Mouse (Mus musculus) forebrain, embryonic 15.5 days (tissue): ENCODE data around the gene Nodal. TPM values are rescaled to one million over a fixed set of nuclear protein-coding genes. Genes with fewer than 3 reads are reported as not detected.

Experiments used
- ATAC-seq: fragments of 200-750 bp; cut with Nextera tagmentation; replicated peaks from 2 replicates; pipeline ENCODE4 v1.8.0; 2017; ENCODE audit warnings: mild to moderate bottlenecking, moderate TSS enrichment, moderate library complexity
- H3K27ac ChIP-seq: fragments of 300-500 bp; sonication (generic); replicated peaks from 2 replicates; pipeline ENCODE4 v1.5.1; 2015; ENCODE audit warnings: mild to moderate bottlenecking, inconsistent platforms
- H3K27me3 ChIP-seq: fragments of 300-500 bp; sonication (generic); 2 replicates; pipeline ENCODE4 v1.6.1; 2015; ENCODE audit warnings: inconsistent platforms
- H3K36me3 ChIP-seq: fragments of 300-500 bp; sonication (generic); 2 replicates; pipeline ENCODE4 v1.6.1; 2015; ENCODE audit warnings: mild to moderate bottlenecking, inconsistent platforms
- H3K4me1 ChIP-seq: fragments of 300-500 bp; sonication (generic); 2 replicates; pipeline ENCODE4 v1.6.1; 2015; ENCODE audit warnings: inconsistent platforms
- H3K4me2 ChIP-seq: fragments of 300-500 bp; sonication (generic); replicated peaks from 2 replicates; pipeline ENCODE4 v1.6.1; 2015; ENCODE audit warnings: mild to moderate bottlenecking, inconsistent platforms
- H3K4me3 ChIP-seq: fragments of 300-500 bp; sonication (generic); 2 replicates; pipeline ENCODE4 v1.5.1; 2015; ENCODE audit warnings: mild to moderate bottlenecking, inconsistent platforms
- H3K9ac ChIP-seq: fragments of 300-500 bp; sonication (generic); replicated peaks from 2 replicates; pipeline ENCODE4 v1.6.1; 2015; ENCODE audit warnings: mild to moderate bottlenecking, inconsistent platforms
- H3K9me3 ChIP-seq: fragments of 300-500 bp; sonication (generic); 2 replicates; pipeline ENCODE4 v1.6.1; 2016; ENCODE audit warnings: inconsistent platforms
- whole genome bisulfite sequencing: fragments of 180-500 bp; shearing (Covaris S2); methylation state at CpG from one replicate; pipeline ENCODE4 v1.1.7; 2015; ENCODE audit warnings: mixed read lengths; 5-methylcytosine and 5-hydroxymethylcytosine counted together
- polyA plus RNA-seq: library from polyadenylated mRNA; unstranded; fragments of >200 nt; fragmentation: Nextera tagmentation; extraction: Ambion mirVana; gene quantifications from 2 replicates; pipeline ENCODE4 v1.2.1, GENCODE M21; 2015

The Nodal gene
- polyA plus RNA-seq, 1 experiment from 2014 or later: 0.36 TPM

DNA sequence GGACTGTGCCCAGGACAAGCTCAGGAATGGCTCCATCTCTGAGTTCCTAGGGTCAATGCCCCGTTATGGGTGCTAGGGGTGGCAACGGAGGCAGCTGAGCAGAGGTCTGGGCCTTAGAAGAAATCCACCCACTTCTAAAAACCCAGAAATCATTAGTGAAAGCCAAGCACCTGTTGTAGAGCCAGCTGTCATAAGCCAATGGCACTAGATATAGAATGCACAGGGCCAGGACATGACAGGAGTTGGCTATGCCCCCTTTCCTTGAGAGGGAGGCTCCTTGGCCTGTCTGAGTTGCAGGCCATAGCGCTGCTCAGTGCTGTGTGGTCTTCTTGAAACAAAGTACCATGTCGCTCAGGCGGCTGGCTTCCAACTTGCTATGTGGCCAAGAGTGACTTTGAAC, 17.4 kb upstream of the Nodal start:
- no peaks in the 10 kb centered on the region for H3K4me1 ChIP-seq
- no peaks in the 10 kb centered on the region for H3K27me3 ChIP-seq
- H3K4me2 ChIP-seq: no peak overlapping the region
- H3K27ac ChIP-seq: no peak overlapping the region
- no peak for ATAC-seq
- H3K36me3 ChIP-seq: no peaks in the 10 kb centered on the region
- no peak overlapping the region for H3K4me3 ChIP-seq
- WGBS: 86% methylated on average over 5 of the region's 5 CpGs
- no peak overlapping the region for H3K9ac ChIP-seq
- no peaks in the 10 kb centered on the region for H3K9me3 ChIP-seq

DNA sequence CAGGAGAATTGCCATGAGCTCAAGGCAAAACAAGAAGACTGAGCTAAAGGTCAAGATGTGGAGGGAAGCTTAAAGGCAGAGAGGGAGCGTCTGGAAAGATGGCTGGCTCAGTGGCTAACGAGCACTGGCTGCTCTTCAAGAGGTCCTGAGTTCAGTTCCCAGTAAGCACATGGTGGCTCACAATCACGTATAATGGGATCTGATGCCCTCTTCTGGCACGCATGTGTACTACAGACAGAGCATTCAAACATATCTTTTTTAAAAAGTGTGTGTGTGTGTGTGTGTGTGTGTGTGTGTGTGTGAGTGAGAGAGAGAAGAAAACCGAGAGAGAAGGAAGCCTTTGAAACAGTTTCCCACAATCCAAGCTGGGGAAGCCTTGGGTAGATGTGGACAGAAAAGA, 15.3 kb upstream of the Nodal start:
- Histone ChIP-seq H3K4me3 (no peak overlapping the region), H3K9ac (no peak overlapping the region), H3K4me1 (no peaks in the 10 kb centered on the region), H3K27ac (no peak overlapping the region), H3K9me3 (no peaks in the 10 kb centered on the region), H3K4me2 (no peak overlapping the region), H3K36me3 (no peaks in the 10 kb centered on the region), H3K27me3 (no peaks in the 10 kb centered on the region)
- no peak for ATAC-seq
- 63% methylated on average over 5 of the region's 5 CpGs for WGBS

DNA sequence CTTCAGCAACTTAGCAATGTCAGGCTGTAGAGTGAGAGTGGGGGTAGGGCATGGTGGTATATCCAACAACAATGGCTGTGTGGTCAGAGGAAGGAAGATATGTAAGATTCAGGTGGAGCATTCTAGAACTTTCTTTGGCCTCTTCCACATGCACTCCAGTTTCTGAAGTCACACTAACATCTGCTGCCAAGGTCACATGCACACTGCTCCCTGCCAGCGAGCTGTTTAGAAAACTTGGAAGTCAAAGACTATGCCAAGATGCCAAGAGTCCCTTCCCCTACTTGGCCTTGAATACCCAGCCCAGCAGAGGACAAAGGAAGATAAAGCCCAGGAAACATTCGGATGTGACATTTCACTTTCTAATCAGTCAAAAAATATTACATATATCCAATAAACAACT, 14.9 kb upstream of the Nodal start:
- H3K4me1 ChIP-seq: no peaks in the 10 kb centered on the region
- no peak for ATAC-seq
- no peaks in the 10 kb centered on the region for H3K36me3 ChIP-seq
- no peak overlapping the region for H3K4me3 ChIP-seq
- no peak overlapping the region for H3K9ac ChIP-seq
- H3K9me3 ChIP-seq: no peaks in the 10 kb centered on the region
- WGBS: 84% methylated on average over 2 of the region's 2 CpGs
- H3K27ac ChIP-seq: no peak overlapping the region
- no peaks in the 10 kb centered on the region for H3K27me3 ChIP-seq
- H3K4me2 ChIP-seq: no peak overlapping the region

DNA sequence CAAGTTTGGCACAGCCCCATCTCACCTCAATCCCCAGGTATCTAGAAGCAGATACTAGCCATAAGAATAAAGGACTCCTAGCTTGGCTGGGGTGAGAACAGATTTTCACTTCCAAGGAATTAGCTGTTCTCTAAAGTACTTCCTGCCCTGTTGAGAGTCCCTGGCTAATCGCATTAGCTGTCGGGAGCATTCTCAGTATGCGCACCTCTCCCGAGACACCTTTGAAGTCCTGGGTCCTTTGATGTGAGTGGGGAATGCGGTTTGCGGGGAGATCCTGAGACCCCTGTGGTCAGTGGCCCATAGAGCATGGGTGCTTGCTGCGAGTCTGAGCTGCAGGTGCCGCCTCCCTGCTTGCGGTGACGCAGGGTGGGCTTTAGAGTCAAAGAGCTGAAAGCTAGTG, 11.8 kb upstream of the Nodal start:
- H3K4me1 ChIP-seq: no peaks in the 10 kb centered on the region
- no peak overlapping the region for H3K27ac ChIP-seq
- no peaks in the 10 kb centered on the region for H3K27me3 ChIP-seq
- ATAC-seq: no peak
- H3K9me3 ChIP-seq: no peaks in the 10 kb centered on the region
- H3K36me3 ChIP-seq: no peaks in the 10 kb centered on the region
- H3K4me3 ChIP-seq: no peak overlapping the region
- no peak overlapping the region for H3K4me2 ChIP-seq
- no peak overlapping the region for H3K9ac ChIP-seq
- WGBS: 6% methylated on average over 10 of the region's 10 CpGs

DNA sequence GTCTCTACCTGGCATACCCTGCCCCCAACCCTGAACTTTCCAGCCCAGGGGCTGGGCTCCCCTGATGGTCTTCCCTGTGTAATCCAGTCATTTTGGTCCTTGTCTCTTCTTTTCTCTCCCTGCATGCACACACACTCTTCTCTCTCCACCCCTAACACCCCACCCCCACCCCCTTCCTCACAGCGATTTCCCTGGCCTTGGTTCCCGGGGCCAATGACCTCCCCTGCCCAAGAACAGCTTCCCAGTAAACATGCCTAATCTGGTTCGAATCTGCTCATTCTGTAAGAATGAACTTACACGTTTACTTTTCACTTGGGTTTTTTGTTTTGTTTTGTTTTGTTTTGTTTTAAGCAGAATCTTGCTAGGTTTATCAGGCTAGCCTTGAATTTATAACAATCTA, 8.0 kb upstream of the Nodal start:
- no peaks in the 10 kb centered on the region for H3K9me3 ChIP-seq
- no peak overlapping the region for H3K4me3 ChIP-seq
- H3K9ac ChIP-seq: no peak overlapping the region
- no peak overlapping the region for H3K4me2 ChIP-seq
- no peaks in the 10 kb centered on the region for H3K4me1 ChIP-seq
- no peaks in the 10 kb centered on the region for H3K27me3 ChIP-seq
- no peak for ATAC-seq
- WGBS: 5% methylated on average over 4 of the region's 4 CpGs
- no peak overlapping the region for H3K27ac ChIP-seq
- H3K36me3 ChIP-seq: no peaks in the 10 kb centered on the region

DNA sequence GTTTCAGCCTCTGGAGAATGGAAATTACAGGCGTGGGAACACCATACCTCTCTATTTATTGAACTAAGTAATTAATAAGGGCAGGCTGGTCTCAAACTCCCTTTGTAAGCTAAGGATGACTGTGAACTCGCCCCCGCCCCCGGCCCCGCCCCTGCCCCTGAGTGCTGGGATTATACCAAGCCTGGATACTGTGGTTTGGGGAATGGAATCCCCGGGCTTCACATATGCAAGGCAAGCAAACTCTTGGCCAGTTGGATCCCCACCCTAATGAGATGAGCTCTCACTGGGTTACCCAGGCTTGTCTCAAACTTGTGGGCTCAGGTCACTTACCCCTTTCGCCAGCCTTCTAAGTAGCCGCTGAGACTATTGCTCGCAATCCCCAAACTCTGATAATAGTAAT, 7.6 kb upstream of the Nodal start:
- Histone ChIP-seq H3K27me3 (no peaks in the 10 kb centered on the region), H3K4me1 (no peaks in the 10 kb centered on the region), H3K9ac (no peak overlapping the region), H3K4me3 (no peak overlapping the region), H3K9me3 (no peaks in the 10 kb centered on the region), H3K36me3 (no peaks in the 10 kb centered on the region), H3K27ac (no peak overlapping the region), H3K4me2 (no peak overlapping the region)
- no peak for ATAC-seq
- 25% methylated on average over 9 of the region's 9 CpGs for WGBS

DNA sequence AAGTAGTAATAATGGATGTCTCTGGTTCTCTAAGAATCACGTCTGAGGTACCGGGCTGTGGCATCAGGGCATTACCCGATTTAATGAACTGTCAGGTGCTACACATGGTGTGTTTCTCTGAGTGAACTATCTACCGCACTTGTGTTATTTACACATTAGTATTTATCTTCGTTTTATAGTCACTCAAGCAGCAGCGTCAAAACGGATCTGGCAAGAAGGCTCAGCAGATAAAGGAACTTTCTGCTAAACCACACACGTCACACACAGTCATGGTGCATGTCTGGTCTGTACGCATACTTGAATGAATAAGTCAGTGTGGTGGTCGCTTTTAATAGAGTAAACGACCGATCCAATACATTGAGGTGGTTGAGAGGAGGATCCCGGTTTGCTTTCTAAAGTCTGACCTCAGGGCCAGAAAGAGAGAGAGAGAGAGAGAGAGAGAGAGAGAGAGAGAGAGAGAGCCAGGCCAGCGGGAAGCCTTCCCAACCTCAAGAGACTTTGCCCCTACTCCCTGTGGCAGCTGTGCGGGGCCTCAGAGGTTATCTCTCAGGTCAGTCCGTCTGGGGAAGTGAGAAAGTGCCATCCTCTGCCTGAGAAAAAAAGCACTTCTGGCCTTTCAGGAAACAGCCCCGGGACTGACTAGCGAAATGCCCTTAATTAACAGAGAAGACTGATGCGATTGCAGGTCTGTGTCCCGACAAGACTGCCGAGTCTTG, 4.7 kb upstream of the Nodal start:
- Histone ChIP-seq H3K9me3 (no peaks in the 10 kb centered on the region), H3K4me2 (no peak overlapping the region), H3K27ac (no peak overlapping the region), H3K9ac (no peak overlapping the region), H3K4me3 (no peak overlapping the region), H3K27me3 (peaks cover 7% of the 10 kb centered on the region), H3K4me1 (peaks cover 2% of the 10 kb centered on the region), H3K36me3 (no peaks in the 10 kb centered on the region)
- no peak for ATAC-seq
- 60% methylated on average over 21 of the region's 21 CpGs for WGBS

DNA sequence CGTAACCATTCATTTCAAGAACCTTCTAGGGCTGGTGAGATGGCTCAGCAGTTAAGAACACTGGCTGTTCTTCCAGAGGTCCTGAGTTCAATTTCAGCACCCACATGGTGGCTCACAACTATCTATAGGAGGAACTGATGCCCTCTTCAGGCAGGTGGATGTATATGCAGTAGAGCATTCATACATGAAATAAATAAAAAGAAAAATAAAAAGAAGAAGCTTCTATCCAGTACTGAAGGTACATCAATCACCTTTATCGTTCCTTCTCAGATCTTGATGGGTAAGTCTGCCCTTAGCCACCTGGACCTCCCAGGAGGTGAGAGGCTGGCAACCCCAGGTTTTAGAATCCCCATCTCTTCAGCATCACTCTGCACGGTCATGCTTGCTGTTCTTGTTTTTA, 2.5 kb upstream of the Nodal start:
- 78% methylated on average over 3 of the region's 3 CpGs for WGBS
- Histone ChIP-seq H3K27ac (no peak overlapping the region), H3K9me3 (no peaks in the 10 kb centered on the region), H3K9ac (no peak overlapping the region), H3K4me3 (no peak overlapping the region), H3K27me3 (peaks cover 27% of the 10 kb centered on the region), H3K4me1 (peaks cover 9% of the 10 kb centered on the region), H3K36me3 (no peaks in the 10 kb centered on the region), H3K4me2 (no peak overlapping the region)
- ATAC-seq: no peak

DNA sequence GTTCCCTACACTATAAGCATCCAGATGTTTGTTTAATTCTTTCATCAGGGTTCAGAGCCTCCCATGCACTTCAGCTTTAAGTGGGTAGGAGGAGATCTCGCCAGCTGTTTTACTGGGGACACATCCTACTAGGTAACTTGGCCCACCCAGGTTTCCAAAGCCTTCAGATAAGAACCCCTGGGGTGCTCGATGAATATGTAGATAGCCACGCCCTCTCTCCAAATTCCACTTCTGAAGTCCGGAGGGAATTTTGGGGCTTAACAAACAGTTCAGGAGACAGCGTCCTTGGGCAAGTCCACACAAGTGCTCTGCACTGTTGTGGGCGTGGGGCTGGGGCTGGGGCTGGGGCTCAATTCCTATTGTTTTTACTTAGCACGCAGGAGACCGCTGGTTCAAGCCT, 1.9 kb upstream of the Nodal start:
- no peak overlapping the region for H3K4me3 ChIP-seq
- H3K4me1 ChIP-seq: peaks cover 9% of the 10 kb centered on the region
- ATAC-seq: no peak
- 23% methylated on average over 8 of the region's 8 CpGs for WGBS
- H3K9me3 ChIP-seq: no peaks in the 10 kb centered on the region
- peaks cover 30% of the 10 kb centered on the region for H3K27me3 ChIP-seq
- H3K4me2 ChIP-seq: no peak overlapping the region
- H3K27ac ChIP-seq: no peak overlapping the region
- no peak overlapping the region for H3K9ac ChIP-seq
- H3K36me3 ChIP-seq: no peaks in the 10 kb centered on the region

DNA sequence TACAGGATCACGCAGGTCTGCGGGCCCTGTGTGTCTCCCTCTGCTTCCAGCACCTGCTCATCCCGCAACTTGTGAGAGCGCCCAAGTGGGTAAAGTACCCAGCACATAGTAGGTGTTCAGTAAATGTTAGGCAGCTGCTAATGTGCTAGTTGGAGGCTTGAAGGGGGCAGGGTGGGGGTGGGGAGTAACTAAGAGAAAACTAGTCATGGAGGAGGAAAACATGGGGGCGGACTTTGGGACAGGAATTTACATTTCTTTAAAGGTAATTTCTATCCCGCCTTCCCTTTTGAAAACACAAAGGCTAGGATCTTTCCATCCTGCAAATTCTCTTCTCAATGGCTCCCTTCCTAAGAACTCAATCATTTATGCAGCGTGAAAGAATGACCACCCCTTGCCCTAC, 1.2 kb upstream of the Nodal start:
- no peak overlapping the region for H3K27ac ChIP-seq
- no peak overlapping the region for H3K4me3 ChIP-seq
- H3K4me1 ChIP-seq: peaks cover 9% of the 10 kb centered on the region
- H3K36me3 ChIP-seq: no peaks in the 10 kb centered on the region
- no peak for ATAC-seq
- no peaks in the 10 kb centered on the region for H3K9me3 ChIP-seq
- H3K27me3 ChIP-seq: peaks cover 30% of the 10 kb centered on the region
- no peak overlapping the region for H3K4me2 ChIP-seq
- 41% methylated on average over 7 of the region's 7 CpGs for WGBS
- no peak overlapping the region for H3K9ac ChIP-seq

DNA sequence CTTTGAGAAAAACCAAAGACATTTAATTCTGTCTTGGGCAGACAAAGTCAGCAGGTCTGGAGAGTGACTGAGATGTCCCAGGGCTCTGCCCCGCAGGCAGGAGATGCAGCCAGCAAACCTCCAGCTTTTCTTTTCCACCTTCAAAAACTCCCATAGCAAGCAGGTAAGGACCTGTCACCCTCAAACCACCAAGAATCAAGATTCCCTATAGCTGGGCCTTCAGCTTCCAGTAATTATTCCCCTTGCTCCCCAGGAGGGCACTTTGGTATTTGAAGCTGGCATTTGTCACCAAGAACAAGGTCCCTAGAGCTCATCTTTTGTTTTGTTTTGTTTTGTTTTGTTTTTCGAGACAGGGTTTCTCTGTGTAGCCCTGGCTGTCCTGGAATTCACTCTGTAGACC, 726 bp upstream of the Nodal start:
- Histone ChIP-seq H3K4me1 (peaks cover 9% of the 10 kb centered on the region), H3K4me3 (no peak overlapping the region), H3K36me3 (no peaks in the 10 kb centered on the region), H3K9me3 (no peaks in the 10 kb centered on the region), H3K4me2 (no peak overlapping the region), H3K27me3 (peaks cover 30% of the 10 kb centered on the region), H3K27ac (no peak overlapping the region), H3K9ac (no peak overlapping the region)
- WGBS: 47% methylated on average over 2 of the region's 2 CpGs
- no peak for ATAC-seq

DNA sequence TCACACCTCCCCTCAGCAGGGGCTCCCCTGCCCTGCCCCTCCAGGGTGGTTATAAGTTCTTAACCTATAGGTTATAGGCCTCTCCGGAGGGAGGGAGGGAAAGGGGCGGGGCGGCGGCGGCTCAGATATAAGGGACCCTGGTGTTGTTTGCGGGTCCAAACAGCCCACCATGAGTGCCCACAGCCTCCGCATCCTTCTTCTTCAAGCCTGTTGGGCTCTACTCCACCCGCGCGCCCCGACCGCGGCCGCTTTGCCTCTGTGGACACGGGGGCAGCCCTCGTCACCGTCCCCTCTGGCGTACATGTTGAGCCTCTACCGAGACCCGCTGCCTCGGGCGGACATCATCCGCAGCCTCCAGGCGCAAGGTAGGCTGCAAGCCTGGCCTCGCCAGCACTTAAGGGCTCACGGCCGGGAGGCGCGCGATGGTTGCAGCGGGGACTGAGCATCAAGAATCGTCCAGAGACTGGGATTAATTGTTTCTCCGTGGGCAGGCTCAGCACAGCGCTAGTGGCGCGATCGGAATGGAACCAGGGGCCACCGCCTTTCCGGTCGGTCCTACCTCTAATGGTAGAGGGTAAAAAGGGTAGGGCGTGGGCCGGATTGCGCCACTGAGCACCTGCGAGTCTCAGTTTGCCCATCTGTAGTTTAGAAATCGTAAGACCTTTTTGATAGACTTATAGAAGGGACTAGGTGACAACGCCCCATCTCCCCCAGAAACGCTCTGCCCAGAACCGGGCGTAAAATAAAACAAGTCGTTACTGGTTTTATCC, 544 bp downstream of the Nodal start:
- Histone ChIP-seq H3K4me2 (peak overlapping the region; percentile 90), H3K36me3 (no peaks in the 10 kb centered on the region), H3K4me3 (peak overlapping the region; percentile 45), H3K9me3 (no peaks in the 10 kb centered on the region), H3K27me3 (peaks cover 30% of the 10 kb centered on the region), H3K9ac (peak overlapping the region; percentile 49), H3K4me1 (peaks cover 9% of the 10 kb centered on the region), H3K27ac (no peak overlapping the region)
- peak; percentile 47; the same call in 1 of the 2 replicates for ATAC-seq
- 3% methylated on average over 50 of the region's 50 CpGs for WGBS

DNA sequence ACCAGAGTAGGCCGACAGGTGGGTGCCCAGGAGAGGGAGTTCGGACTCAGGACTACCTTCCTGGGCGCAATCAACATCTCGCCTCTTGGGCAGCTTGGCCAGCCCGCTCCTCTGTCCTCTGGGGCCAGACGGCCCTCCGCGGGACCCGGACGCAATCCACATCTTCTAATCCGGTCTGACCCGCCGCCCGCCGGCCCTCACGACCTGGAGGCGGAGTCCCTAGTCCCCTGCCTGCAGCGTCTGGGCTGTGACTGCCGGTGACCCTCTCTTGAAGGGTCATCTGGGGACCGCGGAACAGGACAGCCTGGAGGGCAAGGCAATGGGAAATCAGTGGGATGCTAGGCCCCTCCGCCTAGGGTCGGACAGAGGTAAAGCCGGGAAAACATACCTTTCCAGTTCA, 1.4 kb downstream of the Nodal start:
- H3K9me3 ChIP-seq: no peaks in the 10 kb centered on the region
- H3K9ac ChIP-seq: no peak overlapping the region
- ATAC-seq: no peak
- H3K4me1 ChIP-seq: peaks cover 9% of the 10 kb centered on the region
- H3K4me3 ChIP-seq: no peak overlapping the region
- peaks cover 30% of the 10 kb centered on the region for H3K27me3 ChIP-seq
- H3K36me3 ChIP-seq: no peaks in the 10 kb centered on the region
- WGBS: 7% methylated on average over 24 of the region's 24 CpGs
- H3K27ac ChIP-seq: no peak overlapping the region
- H3K4me2 ChIP-seq: no peak overlapping the region
